Mouse (Mus musculus) brain, embryonic 14.5 days (tissue): Measurements from ENCODE around the gene Prss41.

Experiments used
- CTCF ChIP-seq: fragments of 200-500 bp; IDR thresholded peaks from 2 replicates; pipeline ENCODE4 v1.5.1; 2012; ENCODE audit warnings: inconsistent platforms, mild to moderate bottlenecking, moderate library complexity, borderline replicate concordance; ENCODE audit not compliant: insufficient read depth, insufficient read length; ENCODE audit errors: extremely low read depth
- POLR2A ChIP-seq: fragments of 200-500 bp; IDR thresholded peaks from 2 replicates; pipeline ENCODE4 v1.6.1; 2012; ENCODE audit warnings: mild to moderate bottlenecking, inconsistent platforms, borderline replicate concordance; ENCODE audit not compliant: poor library complexity, insufficient read depth, insufficient read length, severe bottlenecking; ENCODE audit errors: extremely low read depth

DNA sequence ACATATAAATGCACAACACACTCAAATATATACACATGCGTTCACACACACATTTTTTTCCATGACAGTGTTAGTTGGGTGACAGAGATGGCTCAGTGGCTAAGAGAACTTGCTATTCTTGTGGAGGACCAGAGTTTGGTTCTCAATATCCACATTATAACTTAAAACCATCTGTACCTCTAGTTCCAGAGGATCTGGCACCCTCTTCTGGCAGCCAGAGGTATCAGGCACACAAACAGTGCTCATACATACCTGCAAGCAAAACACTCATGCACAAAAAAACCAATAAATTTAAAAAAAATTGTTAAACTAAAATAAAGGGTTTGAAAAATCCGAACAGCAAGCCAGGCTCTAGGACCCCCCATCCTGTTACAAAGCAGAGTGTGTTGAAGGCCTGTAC, 6.1 kb upstream of the Prss41 start:
- TF ChIP-seq CTCF (peak; percentile 18; the same call in 1 of the 2 replicates), POLR2A (no peak)
